Mouse (Mus musculus): ENCODE data around the gene Ostc.

Gene Ostc

GRCm38 (mm10) chr3:130708529-130708928 lies 715 bp downstream of the Ostc start:
- peak in 1 of 2 experiments; percentile 25 for DNase-seq

GRCm38 (mm10) chr3:130702289-130702688 lies 7.0 kb downstream of the Ostc start:
- no peak for DNase-seq

- DNase-seq, result no peak
Measured at GRCm38 (mm10) chr3:130697622-130698021, 11.6 kb downstream of the Ostc start.

- no peak for DNase-seq
Measured at GRCm38 (mm10) chr3:130694705-130695104, 14.5 kb downstream of the Ostc start.

GRCm38 (mm10) chr3:130694041-130694593 lies 15.1 kb downstream of the Ostc start:
- no peak for DNase-seq

GRCm38 (mm10) chr3:130691596-130692170 lies 17.6 kb downstream of the Ostc start:
- no peak for DNase-seq

GRCm38 (mm10) chr3:130690834-130691595 lies 18.2 kb downstream of the Ostc start:
- DNase-seq, result peak in 1 of 2 experiments; percentile 17

GRCm38 (mm10) chr3:130689630-130690029 lies 19.6 kb downstream of the Ostc start:
- DNase-seq, result peak; percentile 91 to 96

GRCm38 (mm10) chr3:130687051-130687450 lies 22.2 kb downstream of the Ostc start:
- no peak for DNase-seq

GRCm38 (mm10) chr3:130685014-130685366 lies 24.3 kb downstream of the Ostc start:
- DNase-seq, result no peak

GRCm38 (mm10) chr3:130684276-130685013 lies 24.8 kb downstream of the Ostc start:
- DNase-seq, result no peak

- no peak for DNase-seq
Measured at GRCm38 (mm10) chr3:130683836-130684235, 25.4 kb downstream of the Ostc start.

- no peak for DNase-seq
Measured at GRCm38 (mm10) chr3:130682183-130682582, 27.1 kb downstream of the Ostc start.

- no peak for DNase-seq
Measured at GRCm38 (mm10) chr3:130681226-130681625, 28.0 kb downstream of the Ostc start.

- no peak for DNase-seq
Measured at GRCm38 (mm10) chr3:130677671-130678460, 31.4 kb downstream of the Ostc start.

- no peak for DNase-seq
Measured at GRCm38 (mm10) chr3:130671291-130671690, 38.0 kb downstream of the Ostc start.

GRCm38 (mm10) chr3:130662496-130662895 lies 46.7 kb downstream of the Ostc start:
- no peak for DNase-seq

- DNase-seq, result no peak
Measured at GRCm38 (mm10) chr3:130660619-130661018, 48.6 kb downstream of the Ostc start.

GRCm38 (mm10) chr3:130649569-130649968 lies 59.7 kb downstream of the Ostc start:
- DNase-seq, result no peak

GRCm38 (mm10) chr3:130646110-130646810 lies 63.0 kb downstream of the Ostc start:
- no peak for DNase-seq

Measured in cerebellum, postnatal 14 days (tissue).